Mouse (Mus musculus): ENCODE data around the gene Lca5l. TPM values are rescaled to one million over a fixed set of nuclear protein-coding genes. Genes with fewer than 3 reads are reported as not detected.

The Lca5l gene
- polyA plus RNA-seq, 1 experiment from 2014 or later: 1.2 TPM

- WGBS: 59% methylated on average over 4 of the region's 4 CpGs
- Histone ChIP-seq H3K4me3 (no peak overlapping the region), H3K9me3 (no peaks in the 10 kb centered on the region), H3K4me2 (no peak overlapping the region), H3K36me3 (peaks cover 3% of the 10 kb centered on the region; the same call in 1 of the 2 replicates), H3K27me3 (replicated peaks) (no peaks in the 10 kb centered on the region), H3K4me1 (0 out of 2 replicates have a peak, but pooled peaks cover 5% of the 10 kb centered on the region), H3K27ac (replicated peaks) (no peak overlapping the region), H3K9ac (no peak overlapping the region)
- no peak for ATAC-seq (ENCODE audit: extremely low read depth, insufficient number of reproducible peaks, low FRiP score, low TSS enrichment)
Observed at GRCm38 (mm10) chr16:96165723-96166264, 26.3 kb downstream of the Lca5l start.

- H3K36me3 ChIP-seq: peaks cover 11% of the 10 kb centered on the region
- no peak overlapping the region for H3K4me3 ChIP-seq
- 76% methylated on average over 4 of the region's 4 CpGs for WGBS
- peaks cover 23% of the 10 kb centered on the region for H3K4me1 ChIP-seq
- no peak overlapping the region for H3K4me2 ChIP-seq
- no peaks in the 10 kb centered on the region for H3K9me3 ChIP-seq
- H3K27me3 ChIP-seq (replicated peaks): no peaks in the 10 kb centered on the region
- H3K9ac ChIP-seq: 0 out of 2 replicates have a peak overlapping the region, but pooled peaks have one; percentile 16
- no peak for ATAC-seq (ENCODE audit: extremely low read depth, insufficient number of reproducible peaks, low FRiP score, low TSS enrichment)
- H3K27ac ChIP-seq (replicated peaks): no peak overlapping the region
Observed at GRCm38 (mm10) chr16:96161336-96161735, 30.7 kb downstream of the Lca5l start.

- Histone ChIP-seq H3K36me3 (peaks cover 15% of the 10 kb centered on the region), H3K27me3 (replicated peaks) (no peaks in the 10 kb centered on the region), H3K9ac (no peak overlapping the region), H3K4me3 (no peak overlapping the region), H3K9me3 (no peaks in the 10 kb centered on the region), H3K4me1 (peaks cover 23% of the 10 kb centered on the region), H3K27ac (replicated peaks) (no peak overlapping the region), H3K4me2 (no peak overlapping the region)
- no peak for ATAC-seq (ENCODE audit: extremely low read depth, insufficient number of reproducible peaks, low FRiP score, low TSS enrichment)
- whole genome bisulfite sequencing: 79% methylated on average over 1 of the region's 1 CpGs
Observed at GRCm38 (mm10) chr16:96160927-96161326, 31.1 kb downstream of the Lca5l start.

- H3K4me1 ChIP-seq: peaks cover 18% of the 10 kb centered on the region
- ATAC-seq (ENCODE audit: extremely low read depth, insufficient number of reproducible peaks, low FRiP score, low TSS enrichment): no peak
- H3K27me3 ChIP-seq (replicated peaks): no peaks in the 10 kb centered on the region
- H3K4me3 ChIP-seq: peak overlapping the region; percentile 70
- H3K4me2 ChIP-seq: peak overlapping the region; percentile 98
- WGBS: 81% methylated on average over 20 of the region's 20 CpGs
- H3K9ac ChIP-seq: peak overlapping the region; percentile 97
- peak overlapping the region; percentile 89 for H3K27ac ChIP-seq (replicated peaks)
- H3K36me3 ChIP-seq: peaks cover 25% of the 10 kb centered on the region
- no peaks in the 10 kb centered on the region for H3K9me3 ChIP-seq
Observed at GRCm38 (mm10) chr16:96159794-96160346, 32.2 kb downstream of the Lca5l start.

GRCm38 (mm10) chr16:96159091-96159731 is 32.9 kb downstream of the Lca5l start:
- H3K27me3 ChIP-seq (replicated peaks): no peaks in the 10 kb centered on the region
- peaks cover 32% of the 10 kb centered on the region for H3K36me3 ChIP-seq
- peak overlapping the region; percentile 97 for H3K9ac ChIP-seq
- no peaks in the 10 kb centered on the region for H3K9me3 ChIP-seq
- peak overlapping the region; percentile 89 for H3K27ac ChIP-seq (replicated peaks)
- H3K4me1 ChIP-seq: peaks cover 18% of the 10 kb centered on the region
- peak overlapping the region; percentile 98 for H3K4me2 ChIP-seq
- under 1% methylated on average over 67 of the region's 67 CpGs for WGBS
- H3K4me3 ChIP-seq: peak overlapping the region; percentile 70
- ATAC-seq (ENCODE audit: extremely low read depth, insufficient number of reproducible peaks, low FRiP score, low TSS enrichment): peak; percentile 71

- H3K9ac ChIP-seq: peak overlapping the region; percentile 97
- ATAC-seq (ENCODE audit: extremely low read depth, insufficient number of reproducible peaks, low FRiP score, low TSS enrichment): no peak
- WGBS: 47% methylated on average over 12 of the region's 12 CpGs
- peak overlapping the region; percentile 98 for H3K4me2 ChIP-seq
- H3K4me1 ChIP-seq: peaks cover 18% of the 10 kb centered on the region
- no peaks in the 10 kb centered on the region for H3K9me3 ChIP-seq
- H3K27ac ChIP-seq (replicated peaks): peak overlapping the region; percentile 89
- peak overlapping the region; percentile 70 for H3K4me3 ChIP-seq
- peaks cover 38% of the 10 kb centered on the region for H3K36me3 ChIP-seq
- no peaks in the 10 kb centered on the region for H3K27me3 ChIP-seq (replicated peaks)
Observed at GRCm38 (mm10) chr16:96158511-96159080, 33.5 kb downstream of the Lca5l start.

GRCm38 (mm10) chr16:96157171-96157570 is 34.9 kb downstream of the Lca5l start:
- no peak overlapping the region for H3K4me2 ChIP-seq
- H3K36me3 ChIP-seq: peaks cover 52% of the 10 kb centered on the region
- no peaks in the 10 kb centered on the region for H3K27me3 ChIP-seq (replicated peaks)
- no peak overlapping the region for H3K9ac ChIP-seq
- H3K9me3 ChIP-seq: no peaks in the 10 kb centered on the region
- no peak overlapping the region for H3K4me3 ChIP-seq
- no peak overlapping the region for H3K27ac ChIP-seq (replicated peaks)
- WGBS: 85% methylated on average over 11 of the region's 11 CpGs
- no peak for ATAC-seq (ENCODE audit: extremely low read depth, insufficient number of reproducible peaks, low FRiP score, low TSS enrichment)
- H3K4me1 ChIP-seq: peaks cover 18% of the 10 kb centered on the region

GRCm38 (mm10) chr16:96156019-96156418 is 36.1 kb downstream of the Lca5l start:
- Histone ChIP-seq H3K4me3 (no peak overlapping the region), H3K4me2 (no peak overlapping the region), H3K27me3 (replicated peaks) (no peaks in the 10 kb centered on the region), H3K9ac (no peak overlapping the region), H3K36me3 (peaks cover 54% of the 10 kb centered on the region), H3K4me1 (peaks cover 23% of the 10 kb centered on the region), H3K9me3 (no peaks in the 10 kb centered on the region), H3K27ac (replicated peaks) (no peak overlapping the region)
- WGBS: 83% methylated on average over 8 of the region's 8 CpGs
- no peak for ATAC-seq (ENCODE audit: extremely low read depth, insufficient number of reproducible peaks, low FRiP score, low TSS enrichment)

- no peak for ATAC-seq (ENCODE audit: extremely low read depth, insufficient number of reproducible peaks, low FRiP score, low TSS enrichment)
- no peaks in the 10 kb centered on the region for H3K27me3 ChIP-seq (replicated peaks)
- H3K4me2 ChIP-seq: no peak overlapping the region
- H3K4me1 ChIP-seq: peaks cover 33% of the 10 kb centered on the region
- peaks cover 54% of the 10 kb centered on the region for H3K36me3 ChIP-seq
- WGBS: 91% methylated on average over 2 of the region's 2 CpGs
- no peak overlapping the region for H3K27ac ChIP-seq (replicated peaks)
- no peaks in the 10 kb centered on the region for H3K9me3 ChIP-seq
- no peak overlapping the region for H3K4me3 ChIP-seq
- H3K9ac ChIP-seq: no peak overlapping the region
Observed at GRCm38 (mm10) chr16:96154476-96154875, 37.6 kb downstream of the Lca5l start.

- peak overlapping the region; percentile 69 for H3K27ac ChIP-seq (replicated peaks)
Observed at GRCm38 (mm10) chr16:96151551-96151950, 40.5 kb downstream of the Lca5l start.

GRCm38 (mm10) chr16:96150995-96151394 is 41.1 kb downstream of the Lca5l start:
- H3K9ac ChIP-seq: peak overlapping the region; percentile 69
- H3K4me1 ChIP-seq: peaks cover 52% of the 10 kb centered on the region
- H3K4me2 ChIP-seq: no peak overlapping the region
- 32% methylated on average over 4 of the region's 4 CpGs for WGBS
- H3K27ac ChIP-seq (replicated peaks): peak overlapping the region; percentile 69
- H3K9me3 ChIP-seq: no peaks in the 10 kb centered on the region
- H3K4me3 ChIP-seq: no peak overlapping the region
- no peaks in the 10 kb centered on the region for H3K27me3 ChIP-seq (replicated peaks)
- H3K36me3 ChIP-seq: peaks cover 40% of the 10 kb centered on the region
- no peak for ATAC-seq (ENCODE audit: extremely low read depth, insufficient number of reproducible peaks, low FRiP score, low TSS enrichment)

More at GRCm38 (mm10) chr16:96151551-96151950, 40.5 kb downstream of the Lca5l start:
- H3K4me3 ChIP-seq: no peak overlapping the region
- H3K4me2 ChIP-seq: no peak overlapping the region
- 14% methylated on average over 9 of the region's 9 CpGs for WGBS
- H3K27me3 ChIP-seq (replicated peaks): no peaks in the 10 kb centered on the region
- ATAC-seq (ENCODE audit: extremely low read depth, insufficient number of reproducible peaks, low FRiP score, low TSS enrichment): no peak
- H3K9ac ChIP-seq: peak overlapping the region; percentile 69; the same call in 1 of the 2 replicates
- H3K9me3 ChIP-seq: no peaks in the 10 kb centered on the region
- peaks cover 45% of the 10 kb centered on the region for H3K36me3 ChIP-seq
- peaks cover 47% of the 10 kb centered on the region for H3K4me1 ChIP-seq
